Mouse (Mus musculus) hindbrain, postnatal 0 days (tissue): Measurements from ENCODE around the gene Fam107a. TPM values are rescaled to one million over a fixed set of nuclear protein-coding genes. Genes with fewer than 3 reads are reported as not detected.
A peak's percentile ranks its signal among the peaks of the same experiment; 100 is the strongest.

Source experiments
- ATAC-seq: fragments of 200-750 bp; cut with Nextera tagmentation; 2 replicates; pipeline ENCODE4 v1.8.0; 2017; ENCODE audit warnings: mild to moderate bottlenecking, moderate TSS enrichment, moderate library complexity
- DNase-seq: peaks from one replicate; pipeline ENCODE4 v3.0.0-alpha.2; 2015; ENCODE audit warnings: low spot score
- H3K27ac ChIP-seq: fragments of 300-500 bp; sonication (generic); 2 replicates; pipeline ENCODE4 v1.5.1; 2014; ENCODE audit warnings: mild to moderate bottlenecking
- H3K27me3 ChIP-seq: fragments of 300-500 bp; sonication (generic); 2 replicates; pipeline ENCODE4 v1.6.1; 2014; ENCODE audit warnings: low read length, mixed read lengths; ENCODE audit not compliant: insufficient read depth
- H3K36me3 ChIP-seq: fragments of 300-500 bp; sonication (generic); 2 replicates; pipeline ENCODE4 v1.6.1; 2014; ENCODE audit warnings: low read length, mixed read lengths; ENCODE audit not compliant: insufficient read depth
- H3K4me1 ChIP-seq: fragments of 300-500 bp; sonication (generic); 2 replicates; pipeline ENCODE4 v1.6.1; 2014; ENCODE audit warnings: antibody characterized with exemption, low read length, mixed read lengths; ENCODE audit not compliant: insufficient read depth
- H3K4me2 ChIP-seq: fragments of 300-500 bp; sonication (generic); 2 replicates; pipeline ENCODE4 v1.6.1; 2014; ENCODE audit warnings: low read depth, mild to moderate bottlenecking, low read length, moderate library complexity, mixed read lengths
- H3K4me3 ChIP-seq: fragments of 300-500 bp; sonication (generic); 2 replicates; pipeline ENCODE4 v1.5.1; 2014; ENCODE audit warnings: low read length
- H3K9ac ChIP-seq: fragments of 300-500 bp; sonication (generic); replicated peaks from 2 replicates; pipeline ENCODE4 v1.6.1; 2014; ENCODE audit warnings: mild to moderate bottlenecking, low read length, moderate library complexity, mixed read lengths
- H3K9me3 ChIP-seq: fragments of 300-500 bp; sonication (generic); 2 replicates; pipeline ENCODE4 v1.6.1; 2016; ENCODE audit warnings: low read length, mixed read lengths
- CTCF ChIP-seq: IDR thresholded peaks from 2 replicates; pipeline ENCODE4 v1.5.1; 2016; ENCODE audit warnings: antibody characterized with exemption, control low read depth, low read depth
- WGBS: fragments of 180-500 bp; shearing (Covaris S2); extraction: QIAGEN DNeasy Blood & Tissue Kit; methylation state at CpG from one replicate; pipeline ENCODE4 v1.1.7; 2014; 5-methylcytosine and 5-hydroxymethylcytosine counted together
- polyA plus RNA-seq: library from polyadenylated mRNA; unstranded; fragments of >200 nt; fragmentation: Nextera tagmentation; extraction: Ambion mirVana; gene quantifications from 2 replicates; pipeline ENCODE4 v1.2.1, GENCODE M21; 2015
- total RNA-seq: library from RNA; depleted of rRNA; stranded (reverse); fragments of >200 nt; gene quantifications from 2 replicates; pipeline ENCODE4 v1.2.3, GENCODE M21; 2014

Fam107a gene
- total and polyA plus RNA-seq, 2 experiments from 2014 or later, result 0.80 to 8.8 TPM

GRCm38 (mm10) chr14:8320528-8320927, 2.7 kb upstream of the Fam107a start:
- ATAC-seq (no peak), DNase-seq (no peak)
- Histone ChIP-seq H3K9ac (no peak overlapping the region), H3K9me3 (no peaks in the 10 kb centered on the region), H3K4me3 (no peak overlapping the region), H3K27me3 (peaks cover 8% of the 10 kb centered on the region; the same call in 1 of the 2 replicates), H3K27ac (no peak overlapping the region), H3K4me2 (no peak overlapping the region), H3K36me3 (no peaks in the 10 kb centered on the region), H3K4me1 (no peaks in the 10 kb centered on the region)
- 75% methylated on average over 3 of the region's 3 CpGs for WGBS
- TF ChIP-seq CTCF, result no peak

- no peak for TF ChIP-seq CTCF
- no peaks in the 10 kb centered on the region for H3K4me1 ChIP-seq
- 5% methylated on average over 23 of the region's 23 CpGs for whole genome bisulfite sequencing
- peak overlapping the region; percentile 20 for H3K4me3 ChIP-seq
- H3K4me2 ChIP-seq, result peak overlapping the region; percentile 44
- H3K27me3 ChIP-seq, result peaks cover 16% of the 10 kb centered on the region; the same call in 1 of the 2 replicates
- H3K27ac ChIP-seq, result no peak overlapping the region
- H3K9ac ChIP-seq, result no peak overlapping the region
- no peaks in the 10 kb centered on the region for H3K9me3 ChIP-seq
- ATAC-seq (no peak), DNase-seq (no peak)
- H3K36me3 ChIP-seq, result no peaks in the 10 kb centered on the region
Observed at GRCm38 (mm10) chr14:8316366-8317193, 1.2 kb downstream of the Fam107a start.

- H3K27me3 ChIP-seq, result peaks cover 16% of the 10 kb centered on the region; the same call in 1 of the 2 replicates
- DNase-seq (no peak), ATAC-seq (no peak)
- H3K4me2 ChIP-seq, result no peak overlapping the region
- 82% methylated on average over 6 of the region's 6 CpGs for WGBS
- H3K27ac ChIP-seq, result no peak overlapping the region
- no peak overlapping the region for H3K4me3 ChIP-seq
- no peaks in the 10 kb centered on the region for H3K4me1 ChIP-seq
- H3K9ac ChIP-seq, result no peak overlapping the region
- TF ChIP-seq CTCF, result no peak
- H3K9me3 ChIP-seq, result no peaks in the 10 kb centered on the region
- H3K36me3 ChIP-seq, result no peaks in the 10 kb centered on the region
Observed at GRCm38 (mm10) chr14:8315169-8315568, 2.7 kb downstream of the Fam107a start.

- DNase-seq, result peak; percentile 52
- Histone ChIP-seq H3K9ac (no peak overlapping the region), H3K4me1 (no peaks in the 10 kb centered on the region), H3K4me3 (no peak overlapping the region), H3K9me3 (no peaks in the 10 kb centered on the region), H3K27me3 (peaks cover 16% of the 10 kb centered on the region; the same call in 1 of the 2 replicates), H3K36me3 (no peaks in the 10 kb centered on the region), H3K4me2 (no peak overlapping the region), H3K27ac (no peak overlapping the region)
- peak; percentile 60 for TF ChIP-seq CTCF
- no peak for ATAC-seq
- 25% methylated on average over 3 of the region's 3 CpGs for WGBS
Observed at GRCm38 (mm10) chr14:8314536-8314935, 3.3 kb downstream of the Fam107a start.

GRCm38 (mm10) chr14:8313877-8314276, 3.9 kb downstream of the Fam107a start:
- Histone ChIP-seq H3K4me2 (no peak overlapping the region), H3K4me1 (no peaks in the 10 kb centered on the region), H3K36me3 (no peaks in the 10 kb centered on the region), H3K27me3 (peaks cover 16% of the 10 kb centered on the region; the same call in 1 of the 2 replicates), H3K9me3 (no peaks in the 10 kb centered on the region), H3K9ac (no peak overlapping the region), H3K27ac (no peak overlapping the region), H3K4me3 (no peak overlapping the region)
- DNase-seq (peak; percentile 28), ATAC-seq (no peak)
- TF ChIP-seq CTCF, result no peak
- 34% methylated on average over 7 of the region's 7 CpGs for WGBS

DNA sequence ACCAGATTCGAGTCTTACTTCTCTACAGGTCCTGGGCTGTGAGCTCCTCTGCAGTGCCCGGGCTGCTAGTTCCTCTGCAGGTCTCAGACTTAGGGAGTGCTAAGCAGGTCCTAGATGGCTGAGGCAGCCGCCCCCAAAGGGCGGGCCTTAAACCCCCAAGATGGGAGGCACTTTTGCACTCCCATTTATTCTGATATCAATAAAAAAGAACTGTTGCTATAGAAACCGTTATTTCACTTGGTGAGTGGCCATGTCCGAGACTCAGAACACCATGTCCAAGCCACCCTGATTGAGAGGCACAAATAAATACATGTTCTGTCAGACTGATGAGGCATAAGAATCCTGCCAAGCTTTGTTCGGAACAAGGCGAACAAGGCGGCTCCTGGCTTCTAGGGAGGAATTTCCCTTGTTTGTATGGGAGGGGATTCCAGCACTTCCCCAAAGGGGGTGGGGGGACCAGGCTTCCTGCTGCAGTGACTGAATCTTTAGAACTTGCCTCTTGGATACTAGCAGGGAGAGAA, 8.1 kb downstream of the Fam107a start:
- Histone ChIP-seq H3K27me3 (no peaks in the 10 kb centered on the region), H3K4me2 (peak overlapping the region; percentile 19; the same call in 1 of the 2 replicates), H3K4me1 (no peaks in the 10 kb centered on the region), H3K4me3 (no peak overlapping the region), H3K27ac (peak overlapping the region; percentile 48; the same call in 1 of the 2 replicates), H3K36me3 (no peaks in the 10 kb centered on the region), H3K9me3 (no peaks in the 10 kb centered on the region), H3K9ac (no peak overlapping the region)
- peak; percentile 66 for ATAC-seq
- no peak for TF ChIP-seq CTCF
- WGBS, result 10% methylated on average over 9 of the region's 9 CpGs
- DNase-seq, result peak; percentile 34
